Mouse (Mus musculus) heart, embryonic 15.5 days (tissue): ENCODE measurements around the gene Frmd4a. TPM values are rescaled to one million over a fixed set of nuclear protein-coding genes. Genes with fewer than 3 reads are reported as not detected.

ENCODE experiments used
- ATAC-seq: fragments of 200-750 bp; cut with Nextera tagmentation; replicated peaks from 2 replicates; pipeline ENCODE4 v1.8.0; 2017; ENCODE audit warnings: low read depth, moderate TSS enrichment; ENCODE audit not compliant: insufficient number of reproducible peaks, insufficient read depth, low FRiP score
- H3K27ac ChIP-seq: fragments of 300-500 bp; sonication (generic); 2 replicates; pipeline ENCODE4 v1.5.1; 2015; ENCODE audit warnings: mild to moderate bottlenecking, inconsistent platforms
- H3K27me3 ChIP-seq: fragments of 300-500 bp; sonication (generic); 2 replicates; pipeline ENCODE4 v1.6.1; 2015; ENCODE audit warnings: inconsistent platforms
- H3K36me3 ChIP-seq: fragments of 300-500 bp; sonication (generic); 2 replicates; pipeline ENCODE4 v1.6.1; 2015; ENCODE audit warnings: mild to moderate bottlenecking, inconsistent platforms
- H3K4me1 ChIP-seq: fragments of 300-500 bp; sonication (generic); replicated peaks from 2 replicates; pipeline ENCODE4 v1.6.1; 2015; ENCODE audit warnings: inconsistent platforms
- H3K4me2 ChIP-seq: fragments of 300-500 bp; sonication (generic); 2 replicates; pipeline ENCODE4 v1.6.1; 2015; ENCODE audit warnings: inconsistent platforms, mild to moderate bottlenecking, moderate library complexity
- H3K4me3 ChIP-seq: fragments of 300-500 bp; sonication (generic); 2 replicates; pipeline ENCODE4 v1.5.1; 2015; ENCODE audit warnings: mild to moderate bottlenecking, inconsistent platforms
- H3K9ac ChIP-seq: fragments of 300-500 bp; sonication (generic); 2 replicates; pipeline ENCODE4 v1.6.1; 2015; ENCODE audit warnings: mild to moderate bottlenecking, inconsistent platforms
- H3K9me3 ChIP-seq: fragments of 300-500 bp; sonication (generic); replicated peaks from 2 replicates; pipeline ENCODE4 v1.6.1; 2016; ENCODE audit warnings: inconsistent platforms
- WGBS: fragments of 180-500 bp; shearing (Covaris S2); methylation state at CpG from one replicate; pipeline ENCODE4 v1.1.7; 2015; ENCODE audit warnings: mixed read lengths; 5-methylcytosine and 5-hydroxymethylcytosine counted together
- polyA plus RNA-seq: library from polyadenylated mRNA; unstranded; fragments of >200 nt; fragmentation: Nextera tagmentation; extraction: Ambion mirVana; gene quantifications from 2 replicates; pipeline ENCODE4 v1.2.1, GENCODE M21; 2015

The Frmd4a gene
- polyA plus RNA-seq, 1 experiment from 2014 or later, result 15.6 TPM

DNA sequence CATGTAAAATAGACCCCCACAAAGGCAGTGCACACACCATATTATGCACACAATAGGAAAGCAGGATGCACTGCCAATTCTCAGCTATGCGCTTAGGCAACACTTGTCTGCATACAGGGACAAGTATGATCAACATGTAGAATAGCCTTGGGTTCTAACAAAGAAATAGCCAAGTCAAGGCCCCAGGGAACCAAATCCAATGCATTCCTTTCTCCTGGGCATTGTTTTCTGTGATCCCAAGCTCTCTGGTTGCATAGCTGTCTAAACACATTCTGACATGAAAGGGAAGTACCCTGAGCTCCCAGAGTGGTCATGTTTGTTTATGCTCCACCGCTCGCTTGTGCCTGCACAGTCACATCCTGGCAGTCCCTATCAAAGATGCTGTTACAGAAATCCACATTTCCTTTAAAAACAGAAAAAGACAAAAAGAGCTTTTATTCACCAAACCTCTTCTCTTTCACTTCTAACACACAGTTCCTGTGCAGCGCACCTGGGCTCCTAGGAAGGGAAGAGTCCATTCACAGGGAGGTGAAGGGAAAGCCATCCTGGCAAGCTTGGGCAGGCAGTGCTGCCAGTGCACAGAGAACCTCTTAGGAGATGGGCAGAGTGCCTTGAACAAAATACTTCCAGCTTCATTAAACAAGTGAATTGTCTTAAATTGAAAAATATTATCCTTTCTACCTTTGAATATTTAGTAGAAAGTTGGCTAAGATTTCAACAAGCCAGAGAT lies 124.9 kb downstream of the Frmd4a start:
- Histone ChIP-seq H3K4me3 (no peak overlapping the region), H3K4me2 (no peak overlapping the region), H3K36me3 (no peaks in the 10 kb centered on the region), H3K27me3 (no peaks in the 10 kb centered on the region), H3K9me3 (no peaks in the 10 kb centered on the region), H3K9ac (no peak overlapping the region), H3K27ac (no peak overlapping the region), H3K4me1 (0 out of 2 replicates have a peak, but pooled peaks cover 3% of the 10 kb centered on the region)
- ATAC-seq, result no peak
- 57% methylated on average over 4 of the region's 4 CpGs for WGBS

GRCm38 (mm10) chr2:4144424-4144823 lies 126.9 kb downstream of the Frmd4a start:
- ATAC-seq, result no peak
- Histone ChIP-seq H3K9me3 (no peaks in the 10 kb centered on the region), H3K9ac (no peak overlapping the region), H3K4me1 (0 out of 2 replicates have a peak, but pooled peaks cover 3% of the 10 kb centered on the region), H3K27ac (no peak overlapping the region), H3K27me3 (no peaks in the 10 kb centered on the region), H3K36me3 (no peaks in the 10 kb centered on the region), H3K4me2 (no peak overlapping the region), H3K4me3 (no peak overlapping the region)
- 83% methylated on average over 4 of the region's 4 CpGs for WGBS

GRCm38 (mm10) chr2:4152521-4153040 lies 135.1 kb downstream of the Frmd4a start:
- peaks cover 12% of the 10 kb centered on the region for H3K27me3 ChIP-seq
- H3K4me2 ChIP-seq, result peak overlapping the region; percentile 87
- peak overlapping the region; percentile 55 for H3K4me3 ChIP-seq
- peak overlapping the region; percentile 40; the same call in 1 of the 2 replicates for H3K9ac ChIP-seq
- H3K9me3 ChIP-seq, result no peaks in the 10 kb centered on the region
- WGBS, result 12% methylated on average over 14 of the region's 14 CpGs
- peaks cover 13% of the 10 kb centered on the region for H3K4me1 ChIP-seq
- ATAC-seq, result no peak
- H3K27ac ChIP-seq, result no peak overlapping the region
- H3K36me3 ChIP-seq, result no peaks in the 10 kb centered on the region

GRCm38 (mm10) chr2:4153131-4153631 lies 135.7 kb downstream of the Frmd4a start:
- peaks cover 12% of the 10 kb centered on the region for H3K27me3 ChIP-seq
- WGBS, result 6% methylated on average over 16 of the region's 16 CpGs
- H3K4me2 ChIP-seq, result peak overlapping the region; percentile 87
- peak overlapping the region; percentile 40 for H3K9ac ChIP-seq
- H3K9me3 ChIP-seq, result no peaks in the 10 kb centered on the region
- no peak for ATAC-seq
- H3K27ac ChIP-seq, result no peak overlapping the region
- H3K36me3 ChIP-seq, result no peaks in the 10 kb centered on the region
- H3K4me3 ChIP-seq, result peak overlapping the region; percentile 55
- peaks cover 13% of the 10 kb centered on the region for H3K4me1 ChIP-seq

GRCm38 (mm10) chr2:4154036-4154653 lies 136.6 kb downstream of the Frmd4a start:
- H3K9ac ChIP-seq, result no peak overlapping the region
- H3K4me2 ChIP-seq, result peak overlapping the region; percentile 87; the same call in 1 of the 2 replicates
- WGBS, result 83% methylated on average over 5 of the region's 5 CpGs
- no peaks in the 10 kb centered on the region for H3K36me3 ChIP-seq
- peaks cover 13% of the 10 kb centered on the region for H3K4me1 ChIP-seq
- H3K27me3 ChIP-seq, result peaks cover 12% of the 10 kb centered on the region
- no peak for ATAC-seq
- no peaks in the 10 kb centered on the region for H3K9me3 ChIP-seq
- H3K4me3 ChIP-seq, result no peak overlapping the region
- no peak overlapping the region for H3K27ac ChIP-seq

GRCm38 (mm10) chr2:4154654-4155047 lies 137.1 kb downstream of the Frmd4a start:
- H3K27me3 ChIP-seq, result peaks cover 12% of the 10 kb centered on the region
- ATAC-seq, result no peak
- H3K36me3 ChIP-seq, result no peaks in the 10 kb centered on the region
- 89% methylated on average over 4 of the region's 4 CpGs for WGBS
- H3K27ac ChIP-seq, result no peak overlapping the region
- H3K4me1 ChIP-seq, result peaks cover 18% of the 10 kb centered on the region
- no peak overlapping the region for H3K9ac ChIP-seq
- H3K4me2 ChIP-seq, result no peak overlapping the region
- no peaks in the 10 kb centered on the region for H3K9me3 ChIP-seq
- H3K4me3 ChIP-seq, result no peak overlapping the region

GRCm38 (mm10) chr2:4155406-4155805 lies 137.9 kb downstream of the Frmd4a start:
- no peak for ATAC-seq
- Histone ChIP-seq H3K36me3 (no peaks in the 10 kb centered on the region), H3K9ac (no peak overlapping the region), H3K9me3 (no peaks in the 10 kb centered on the region), H3K27me3 (peaks cover 12% of the 10 kb centered on the region), H3K27ac (no peak overlapping the region), H3K4me2 (no peak overlapping the region), H3K4me1 (peaks cover 19% of the 10 kb centered on the region), H3K4me3 (no peak overlapping the region)

- Histone ChIP-seq H3K36me3 (no peaks in the 10 kb centered on the region), H3K27ac (no peak overlapping the region), H3K27me3 (peaks cover 8% of the 10 kb centered on the region), H3K9me3 (no peaks in the 10 kb centered on the region), H3K4me2 (no peak overlapping the region), H3K9ac (no peak overlapping the region), H3K4me1 (peaks cover 19% of the 10 kb centered on the region), H3K4me3 (no peak overlapping the region)
- ATAC-seq, result no peak
Observed at GRCm38 (mm10) chr2:4156511-4156910, 139.0 kb downstream of the Frmd4a start.

DNA sequence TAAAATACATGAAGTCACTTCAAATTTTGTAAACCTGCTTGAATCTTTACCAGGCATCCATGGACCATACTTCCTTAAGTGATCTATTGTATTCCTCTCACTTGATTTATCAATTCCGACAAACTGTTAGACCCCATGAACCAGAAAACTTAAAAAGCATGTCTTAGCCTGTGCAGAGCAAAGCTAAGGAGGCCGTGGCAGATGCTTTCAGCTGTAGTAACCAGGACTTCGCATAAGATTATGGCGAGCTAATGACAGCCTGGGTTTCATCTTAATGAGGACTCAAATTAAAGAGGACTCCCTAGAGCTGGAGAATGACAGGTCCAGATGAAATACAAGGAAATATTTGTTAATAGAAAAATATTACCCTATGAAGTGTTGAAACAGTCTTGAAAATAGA lies 139.9 kb downstream of the Frmd4a start:
- peaks cover 8% of the 10 kb centered on the region for H3K27me3 ChIP-seq
- no peak overlapping the region for H3K4me3 ChIP-seq
- H3K9me3 ChIP-seq, result no peaks in the 10 kb centered on the region
- H3K27ac ChIP-seq, result no peak overlapping the region
- H3K4me2 ChIP-seq, result no peak overlapping the region
- no peak overlapping the region for H3K9ac ChIP-seq
- peaks cover 19% of the 10 kb centered on the region for H3K4me1 ChIP-seq
- 75% methylated on average over 4 of the region's 4 CpGs for WGBS
- no peaks in the 10 kb centered on the region for H3K36me3 ChIP-seq
- ATAC-seq, result no peak

DNA sequence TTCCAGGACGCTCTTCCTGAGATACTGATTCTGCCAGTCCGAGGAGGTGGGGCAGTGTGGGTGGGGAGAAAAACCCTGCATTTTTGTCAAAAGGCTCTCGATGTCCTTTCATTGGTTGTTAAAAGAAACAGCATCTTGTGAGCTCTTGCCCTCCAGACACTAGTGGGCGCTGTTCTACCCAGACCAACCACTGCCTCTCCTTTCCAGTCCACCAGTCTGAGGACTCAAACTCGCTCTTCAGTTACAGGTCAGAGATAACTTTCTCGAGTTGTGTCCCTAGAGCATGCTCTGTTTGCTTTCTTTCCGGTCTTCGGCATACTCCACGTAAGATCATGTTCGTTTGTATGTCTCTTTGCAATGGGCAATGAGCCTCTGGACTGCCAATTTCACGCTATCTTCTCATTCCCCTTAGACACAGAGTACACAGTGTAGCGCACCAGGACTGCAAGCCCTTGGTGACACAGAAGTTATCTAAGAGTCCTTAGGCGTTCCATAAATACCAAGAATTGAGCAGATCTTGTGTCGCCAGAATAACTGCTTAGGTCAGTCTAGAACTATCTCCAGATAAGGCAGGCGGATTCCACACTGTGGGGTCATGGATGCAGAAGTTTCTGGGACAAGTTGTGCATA lies 142.2 kb downstream of the Frmd4a start:
- Histone ChIP-seq H3K27ac (0 out of 2 replicates have a peak overlapping the region, but pooled peaks have one; percentile 28), H3K27me3 (no peaks in the 10 kb centered on the region), H3K36me3 (no peaks in the 10 kb centered on the region), H3K4me2 (no peak overlapping the region), H3K9ac (no peak overlapping the region), H3K9me3 (no peaks in the 10 kb centered on the region), H3K4me1 (0 out of 2 replicates have a peak, but pooled peaks cover 6% of the 10 kb centered on the region), H3K4me3 (no peak overlapping the region)
- ATAC-seq, result peak; percentile 66; the same call in 1 of the 2 replicates
- WGBS, result 55% methylated on average over 15 of the region's 15 CpGs

DNA sequence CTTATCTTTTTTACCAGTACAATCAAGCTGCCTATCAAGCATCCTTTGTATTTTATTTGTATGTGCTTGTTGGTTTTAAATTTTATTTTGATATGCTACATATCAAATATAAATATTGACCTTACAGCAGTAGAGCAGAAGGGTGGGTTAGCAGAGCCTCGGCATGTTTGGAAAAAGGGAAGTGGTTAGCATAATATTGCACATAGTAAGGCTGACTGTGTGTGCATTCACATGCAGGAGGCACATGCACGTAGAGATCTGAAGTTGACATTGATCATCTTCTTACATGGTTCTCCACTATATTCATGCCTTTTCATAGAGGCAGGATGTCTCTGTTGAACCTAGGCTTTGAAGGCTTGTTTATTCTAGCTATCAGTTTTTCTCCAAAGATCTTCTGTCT lies 148.7 kb downstream of the Frmd4a start:
- Histone ChIP-seq H3K36me3 (no peaks in the 10 kb centered on the region), H3K4me1 (peaks cover 3% of the 10 kb centered on the region; the same call in 1 of the 2 replicates), H3K4me3 (no peak overlapping the region), H3K27me3 (no peaks in the 10 kb centered on the region), H3K4me2 (no peak overlapping the region), H3K9me3 (no peaks in the 10 kb centered on the region), H3K9ac (no peak overlapping the region), H3K27ac (no peak overlapping the region)
- ATAC-seq, result no peak
- WGBS, result 73% methylated on average over 2 of the region's 2 CpGs
